Mouse (Mus musculus) adrenal gland, postnatal 0 days (tissue): ENCODE data around the gene Opcml. TPM values are rescaled to one million over a fixed set of nuclear protein-coding genes. Genes with fewer than 3 reads are reported as not detected.

Source experiments
- microRNA-seq: library from miRNA; unstranded; fragments of <30 nt; microRNA quantifications from one replicate; pipeline ENCODE4, GENCODE M21; 2016; ENCODE audit warnings: borderline replicate concordance; ENCODE audit not compliant: insufficient number of aligned reads
- polyA plus RNA-seq: library from polyadenylated mRNA; unstranded; fragments of >200 nt; fragmentation: Nextera tagmentation; extraction: Ambion mirVana; gene quantifications from 2 replicates; pipeline ENCODE4 v1.2.1, GENCODE M21; 2015

The Opcml gene
- 1.8 TPM in 2 replicates for polyA plus RNA-seq

GRCm38 (mm10) chr9:27790725-27791638, at the start of gene Opcml:
Gene Opcml (plus strand): TSS chr9:27790775.

Small RNA genes lying within 50 kb of the gene (microRNA-seq; reads per million reads assigned to microRNA genes)
- not detected for gene Gm44316
